Mouse (Mus musculus) lung, postnatal 0 days (tissue): ENCODE measurements at regions not wholly inside any gene's neighbourhood (a gene's known extent, or its start where the extent isn't known, plus 50 kb on each side); places are given as distances from the start of the nearest gene placed in this dataset.
A peak's percentile ranks its signal among the peaks of the same experiment; 100 is the strongest.

Experiments
- ATAC-seq: fragments of 200-750 bp; cut with Nextera tagmentation; 2 replicates; pipeline ENCODE4 v1.8.0; 2017; ENCODE audit warnings: moderate library complexity
- DNase-seq: peaks from one replicate; pipeline ENCODE4 v3.0.0-alpha.2; 2016; ENCODE audit warnings: low spot score
- H3K27ac ChIP-seq: fragments of 300-500 bp; sonication (generic); 2 replicates; pipeline ENCODE4 v1.5.1; 2014; ENCODE audit warnings: antibody characterized with exemption, mild to moderate bottlenecking, low read length, mixed read lengths
- H3K27me3 ChIP-seq: fragments of 300-500 bp; sonication (generic); replicated peaks from 2 replicates; pipeline ENCODE4 v1.6.1; 2014; ENCODE audit warnings: low read length, mixed read lengths; ENCODE audit not compliant: insufficient read depth
- H3K36me3 ChIP-seq: fragments of 300-500 bp; sonication (generic); 2 replicates; pipeline ENCODE4 v1.6.1; 2014; ENCODE audit warnings: low read length, mixed read lengths; ENCODE audit not compliant: insufficient read depth
- H3K4me1 ChIP-seq: fragments of 300-500 bp; sonication (generic); 2 replicates; pipeline ENCODE4 v1.6.1; 2014; ENCODE audit warnings: antibody characterized with exemption, low read depth, low read length, mixed read lengths; ENCODE audit not compliant: insufficient read depth
- H3K4me2 ChIP-seq: fragments of 300-500 bp; sonication (generic); replicated peaks from 2 replicates; pipeline ENCODE4 v1.6.1; 2014; ENCODE audit warnings: low read depth, mild to moderate bottlenecking, low read length, moderate library complexity, mixed read lengths
- H3K4me3 ChIP-seq: fragments of 300-500 bp; sonication (generic); 2 replicates; pipeline ENCODE4 v1.5.1; 2014; ENCODE audit warnings: low read depth, low read length
- H3K9ac ChIP-seq: fragments of 300-500 bp; sonication (generic); replicated peaks from 2 replicates; pipeline ENCODE4 v1.6.1; 2014; ENCODE audit warnings: low read depth, mild to moderate bottlenecking
- H3K9me3 ChIP-seq: fragments of 300-500 bp; sonication (generic); 2 replicates; pipeline ENCODE4 v1.6.1; 2016; ENCODE audit warnings: low read length, mixed read lengths
- CTCF ChIP-seq: IDR thresholded peaks from 2 replicates; pipeline ENCODE4 v1.5.1; 2016; ENCODE audit warnings: antibody characterized with exemption, mild to moderate bottlenecking
- EP300 ChIP-seq: IDR thresholded peaks from 2 replicates; pipeline ENCODE4 v1.6.1; 2016; ENCODE audit warnings: antibody characterized with exemption, mild to moderate bottlenecking, control low read depth
- WGBS: fragments of 180-500 bp; shearing (Covaris S2); extraction: QIAGEN DNeasy Blood & Tissue Kit; methylation state at CpG from one replicate; pipeline ENCODE4 v1.1.7; 2014; 5-methylcytosine and 5-hydroxymethylcytosine counted together

DNA sequence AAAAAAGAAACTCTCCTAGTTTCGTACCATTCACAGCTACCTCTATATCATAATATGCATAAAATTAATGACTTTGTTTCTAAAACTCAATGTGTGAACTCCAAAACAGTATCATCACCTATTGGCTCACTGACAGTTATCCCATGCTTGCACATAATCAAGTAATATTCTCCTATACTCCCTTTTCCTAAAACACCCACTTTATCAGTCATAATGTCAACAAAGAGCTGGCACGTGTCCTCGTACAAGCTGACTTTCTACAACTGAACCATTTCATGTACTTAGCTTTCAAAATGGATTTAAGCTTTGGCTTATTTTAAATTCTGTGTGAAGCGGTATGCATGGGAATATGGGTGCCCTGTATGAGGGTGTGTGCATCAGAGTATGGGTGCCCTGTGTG, 58.0 kb upstream of the Golim4 start:
- Histone ChIP-seq H3K9ac (no peak overlapping the region), H3K4me3 (no peak overlapping the region), H3K27ac (no peak overlapping the region), H3K4me1 (no peaks in the 10 kb centered on the region), H3K9me3 (no peaks in the 10 kb centered on the region), H3K27me3 (no peaks in the 10 kb centered on the region), H3K36me3 (no peaks in the 10 kb centered on the region), H3K4me2 (no peak overlapping the region)
- no peak for ATAC-seq
- no peak for DNase-seq
- 39% methylated on average over 4 of the region's 4 CpGs for WGBS
- no peak for TF ChIP-seq EP300
- no peak for TF ChIP-seq CTCF

DNA sequence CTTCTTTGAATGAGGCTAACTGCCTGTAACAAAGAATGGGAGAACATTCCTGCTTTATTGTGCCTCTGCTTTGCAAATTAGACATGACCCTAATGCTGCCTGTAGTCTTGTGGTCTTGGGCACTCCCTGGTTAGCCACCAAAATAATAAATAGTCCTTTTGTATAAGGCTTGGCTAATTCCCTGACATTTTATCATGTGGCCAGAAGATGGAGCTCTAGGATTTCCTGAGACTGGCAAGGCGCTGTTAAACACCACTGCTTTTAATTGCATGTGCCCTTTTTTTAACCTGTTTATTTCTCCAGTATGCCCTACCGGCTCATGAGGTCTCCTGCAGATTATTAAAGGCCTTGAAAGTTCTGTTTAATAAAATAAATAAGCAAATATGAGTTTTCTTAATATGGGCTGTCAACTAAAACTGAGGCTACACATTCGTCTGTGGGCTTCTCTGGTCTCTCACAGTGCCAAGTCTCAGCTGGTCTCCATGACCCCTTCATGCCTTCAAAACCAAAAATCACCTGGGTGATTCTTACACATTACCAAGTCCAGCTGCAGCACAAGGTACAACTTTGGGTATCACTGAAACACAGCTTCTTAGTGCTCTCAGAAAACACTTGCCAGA, 51.9 kb upstream of the Golim4 start:
- Histone ChIP-seq H3K36me3 (no peaks in the 10 kb centered on the region), H3K4me3 (no peak overlapping the region), H3K9me3 (no peaks in the 10 kb centered on the region), H3K9ac (no peak overlapping the region), H3K4me2 (no peak overlapping the region), H3K27me3 (no peaks in the 10 kb centered on the region), H3K4me1 (no peaks in the 10 kb centered on the region), H3K27ac (no peak overlapping the region)
- WGBS: 33% methylated on average over 3 of the region's 3 CpGs
- peak; percentile 74 for TF ChIP-seq CTCF
- no peak for TF ChIP-seq EP300
- ATAC-seq (no peak), DNase-seq (peak; percentile 58)
